Mouse (Mus musculus): Measurements from ENCODE around the gene Kpna6.

Kpna6 gene

DNA sequence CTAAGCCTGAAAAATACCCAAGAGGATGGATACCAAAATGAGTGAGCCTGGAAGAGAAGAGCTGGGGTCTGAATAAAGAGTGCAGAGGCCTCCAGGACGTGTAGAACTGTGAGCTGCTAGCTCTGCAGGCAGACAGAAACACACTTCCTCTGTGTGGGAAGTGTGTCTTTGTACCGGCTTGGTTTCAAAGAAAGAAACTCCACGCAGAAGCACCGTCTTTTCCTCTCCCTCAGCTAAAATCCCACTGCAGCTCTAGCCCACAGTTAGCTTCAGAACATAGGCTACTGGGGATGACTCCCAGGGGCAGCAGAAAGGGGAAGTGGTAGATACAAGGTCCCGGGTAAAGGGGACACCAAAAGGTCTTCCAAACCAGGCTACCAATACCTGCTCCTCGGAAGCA, 27.4 kb downstream of the Kpna6 start:
- DNase-seq: no peak

DNA sequence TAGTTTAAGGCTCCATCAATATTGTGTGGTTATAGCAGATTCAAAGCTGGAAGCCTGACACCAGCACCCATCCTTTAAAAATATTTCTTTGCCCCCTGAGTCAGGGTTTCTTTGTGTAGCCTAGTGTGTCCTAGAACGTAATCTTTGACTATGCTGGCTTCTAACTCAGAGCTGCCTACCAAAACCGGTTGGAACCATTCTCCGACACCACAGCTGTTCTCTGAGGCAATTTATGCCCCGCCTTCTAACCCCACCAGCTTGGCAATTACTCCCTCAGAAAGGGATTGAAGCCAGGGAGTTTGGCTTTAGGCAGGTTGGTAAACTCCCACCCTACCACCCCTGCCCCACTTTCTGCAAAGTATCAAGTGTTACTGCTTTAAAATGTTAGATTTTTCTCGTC, 30.8 kb downstream of the Kpna6 start:
- DNase-seq: no peak

DNA sequence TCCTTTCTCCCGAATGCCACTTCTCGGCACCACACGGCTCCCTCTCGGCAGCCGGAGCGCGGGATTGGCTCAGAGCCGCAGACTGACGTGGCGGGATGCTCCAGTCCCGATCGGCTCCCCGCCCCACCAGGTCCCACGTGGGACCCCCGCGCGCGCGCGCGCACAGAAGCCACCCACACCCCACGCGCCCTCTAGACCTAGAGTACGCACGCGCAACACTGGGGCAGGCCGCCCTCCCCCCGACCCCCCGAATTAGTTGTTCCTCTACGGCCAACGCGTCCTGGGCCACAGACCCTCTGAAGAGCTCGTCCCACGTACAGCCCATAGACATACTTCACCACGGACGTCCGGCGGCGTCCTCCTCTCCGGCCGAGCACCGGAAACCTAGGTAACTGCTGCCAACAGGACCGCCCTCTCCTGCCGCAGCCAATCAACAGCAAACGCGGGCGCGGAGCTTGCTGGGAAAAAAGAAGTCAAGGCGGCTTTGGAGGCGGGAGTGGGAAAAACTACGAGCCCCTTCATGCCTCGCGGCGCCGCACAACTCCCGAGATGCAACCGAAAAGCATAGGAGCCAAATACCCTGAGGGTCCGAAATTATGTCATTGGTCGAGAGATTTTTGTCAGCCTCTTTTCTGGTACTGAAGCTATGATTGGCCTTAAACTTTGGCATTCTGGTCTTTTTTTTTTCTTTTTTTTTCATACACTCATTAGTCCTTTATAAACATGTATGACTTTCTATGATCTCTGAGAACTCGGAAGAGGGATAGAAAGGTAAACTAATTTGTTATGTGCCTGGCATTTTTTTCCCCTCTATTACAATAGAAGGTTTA, 31.7 kb downstream of the Kpna6 start, which contains the start of gene Txlna:
TSS of gene Txlna (minus strand) at position 428 of the 830 bp plus-strand sequence.
- peak; percentile 97 to 99 for DNase-seq

DNA sequence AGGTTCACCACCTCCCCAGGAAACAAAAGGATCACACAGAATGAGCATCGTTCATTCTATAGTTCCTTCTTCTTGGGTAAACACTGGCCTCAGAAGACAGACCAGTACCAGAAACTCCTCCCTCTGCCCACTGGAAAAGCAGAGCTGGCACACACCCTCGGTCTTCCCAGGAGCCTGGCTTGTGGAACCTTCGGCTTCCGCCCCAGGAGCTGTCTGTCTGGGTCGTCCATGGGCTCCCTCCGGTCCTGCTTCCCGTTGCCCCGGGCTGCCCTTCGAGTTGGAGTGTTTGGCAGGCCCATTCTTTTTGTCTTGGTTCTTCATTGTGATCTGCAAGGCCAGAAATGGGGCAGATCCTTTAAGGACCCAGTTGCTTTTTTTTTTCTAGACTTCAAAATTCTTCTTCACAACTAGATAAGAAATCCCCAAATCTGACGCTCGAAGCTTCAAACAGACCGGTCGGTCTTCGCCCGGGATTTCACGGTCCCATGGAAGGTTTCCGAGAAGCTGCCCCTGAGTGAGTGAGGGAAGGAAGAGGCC, 32.4 kb downstream of the Kpna6 start:
- DNase-seq: peak; percentile 63

DNA sequence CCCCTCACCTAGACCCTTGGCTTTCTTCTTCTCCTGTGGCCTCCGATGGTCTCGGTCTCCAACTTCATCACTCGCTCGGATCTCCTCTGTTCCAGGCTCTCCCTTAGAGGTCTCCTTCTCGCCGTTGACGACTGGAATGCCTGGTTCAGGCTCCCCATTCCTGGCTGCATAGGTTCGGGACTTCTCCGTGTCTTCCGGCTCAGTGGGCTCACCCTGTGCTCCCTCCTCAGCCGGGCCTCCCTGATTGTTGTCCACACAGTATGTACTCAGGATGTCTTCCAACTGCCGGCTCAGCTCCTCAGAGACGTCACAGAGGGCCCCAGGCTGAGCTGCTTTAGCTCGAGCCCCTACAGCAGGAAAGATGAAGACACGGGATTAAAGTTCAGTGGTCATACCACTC, 33.3 kb downstream of the Kpna6 start:
- DNase-seq: no peak

DNA sequence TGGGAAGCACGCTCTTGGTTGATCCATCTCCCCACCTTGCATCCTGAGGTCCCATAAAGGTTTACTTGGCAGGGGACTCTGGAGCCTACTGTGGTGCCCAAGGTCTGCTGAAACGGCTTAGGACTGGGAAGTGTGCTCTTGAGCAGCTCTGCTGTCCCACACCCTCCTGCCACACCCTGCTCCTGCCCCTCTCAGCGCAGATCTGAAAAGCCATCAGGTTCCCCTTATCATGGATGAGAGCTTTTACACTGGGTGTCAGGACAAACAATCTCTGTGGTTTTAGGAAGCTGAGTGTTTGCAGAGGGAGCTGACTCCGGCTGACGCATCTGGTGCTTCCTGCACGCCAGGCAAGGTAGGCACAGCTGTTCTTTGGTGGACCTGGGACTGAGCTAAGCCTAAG, 38.7 kb downstream of the Kpna6 start:
- DNase-seq: no peak

DNA sequence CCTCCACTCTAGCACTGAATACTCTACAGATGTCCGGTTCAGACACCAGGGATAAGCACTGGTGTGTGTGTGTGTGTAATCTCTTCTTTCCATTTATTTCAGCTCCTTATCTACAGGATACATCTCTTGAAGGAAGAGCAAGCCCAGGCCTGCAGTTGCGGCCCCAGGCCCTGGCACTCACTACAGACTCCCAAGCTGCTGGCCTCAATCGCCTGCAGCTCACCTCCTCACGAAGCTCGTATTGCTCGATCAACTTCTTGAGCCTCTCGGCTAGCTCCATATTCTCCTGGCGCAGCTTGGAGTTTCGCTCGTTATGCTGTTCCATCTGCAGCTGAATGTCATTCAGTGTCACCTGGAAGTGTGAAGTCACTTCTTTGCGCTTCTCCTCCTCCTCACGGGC, 40.7 kb downstream of the Kpna6 start:
- DNase-seq: no peak

DNA sequence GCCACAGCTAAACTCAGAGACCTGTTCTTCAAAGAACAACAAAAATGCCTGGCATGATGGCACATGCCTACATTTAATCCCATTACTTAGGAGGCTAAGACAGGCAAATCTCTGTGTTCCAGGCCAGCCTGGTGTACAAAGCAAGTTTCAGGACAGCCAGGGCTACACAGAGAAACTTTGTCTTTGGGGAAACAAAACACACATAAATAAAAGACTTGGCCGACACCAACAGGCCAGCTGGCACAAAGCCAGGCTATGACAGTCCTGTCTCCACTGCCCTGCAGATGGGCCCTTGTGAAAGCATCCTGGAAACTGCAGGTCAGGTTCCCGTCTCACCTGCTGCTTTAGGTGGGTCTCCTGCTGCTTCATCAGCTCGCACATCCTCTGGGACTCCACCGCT, 41.6 kb downstream of the Kpna6 start:
- peak; percentile 50 to 62 for DNase-seq

DNA sequence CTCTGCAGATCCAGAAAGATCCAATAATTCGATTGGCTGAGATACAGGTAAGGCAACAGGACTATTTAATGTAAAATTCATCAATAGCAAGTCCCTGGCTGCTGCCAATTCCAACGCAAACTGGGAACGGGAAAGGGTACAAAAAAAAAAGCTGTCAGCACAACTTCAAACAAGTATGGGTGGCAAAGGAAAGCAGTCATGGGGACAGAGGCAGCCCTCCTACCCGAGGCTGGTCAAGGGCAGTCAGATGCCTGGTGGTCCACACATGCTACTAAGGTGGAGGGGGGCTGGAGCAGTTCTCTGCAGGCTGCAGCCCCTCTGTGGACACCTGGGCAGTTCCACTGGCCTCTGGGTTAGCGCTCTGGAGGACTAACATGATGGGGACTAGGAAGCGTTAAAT, 46.5 kb downstream of the Kpna6 start:
- no peak for DNase-seq

DNA sequence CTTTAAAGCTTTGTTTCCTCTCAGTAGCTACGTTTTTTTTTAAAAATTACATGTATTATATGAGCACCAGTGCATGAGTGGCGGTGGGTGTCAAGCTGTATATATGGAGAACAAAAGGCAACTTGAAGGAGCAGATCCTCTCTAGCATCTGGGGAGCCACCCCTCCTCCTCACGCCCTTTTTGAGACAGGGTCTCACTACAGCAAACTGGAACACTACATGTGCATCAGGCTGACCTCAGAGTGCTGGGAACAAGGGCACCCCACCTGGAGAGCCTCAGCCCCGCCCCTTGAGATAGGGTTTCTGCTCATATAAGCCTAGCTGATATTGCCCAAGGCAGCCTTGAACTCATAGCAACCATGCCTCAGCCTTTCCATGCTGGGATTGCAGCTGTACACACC, 47.1 kb downstream of the Kpna6 start:
- no peak for DNase-seq

DNA sequence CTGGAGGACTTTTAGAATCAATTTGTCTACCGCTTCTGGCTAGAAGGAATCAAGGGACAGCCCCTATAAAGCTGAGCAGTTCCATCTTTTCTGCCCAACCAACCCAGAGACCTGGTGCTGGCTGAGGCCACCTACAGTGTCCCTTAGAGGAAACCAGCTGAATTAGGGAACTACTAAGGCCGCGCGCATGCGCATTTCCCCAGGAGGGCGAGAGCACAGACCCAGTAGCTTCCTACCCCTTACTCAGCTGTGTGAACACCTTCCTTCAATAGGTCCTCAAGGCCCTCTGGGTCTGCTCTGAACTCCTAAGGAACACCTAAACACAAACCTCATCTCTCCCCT, 47.6 kb downstream of the Kpna6 start:
- DNase-seq: peak; percentile 66 to 71

DNA sequence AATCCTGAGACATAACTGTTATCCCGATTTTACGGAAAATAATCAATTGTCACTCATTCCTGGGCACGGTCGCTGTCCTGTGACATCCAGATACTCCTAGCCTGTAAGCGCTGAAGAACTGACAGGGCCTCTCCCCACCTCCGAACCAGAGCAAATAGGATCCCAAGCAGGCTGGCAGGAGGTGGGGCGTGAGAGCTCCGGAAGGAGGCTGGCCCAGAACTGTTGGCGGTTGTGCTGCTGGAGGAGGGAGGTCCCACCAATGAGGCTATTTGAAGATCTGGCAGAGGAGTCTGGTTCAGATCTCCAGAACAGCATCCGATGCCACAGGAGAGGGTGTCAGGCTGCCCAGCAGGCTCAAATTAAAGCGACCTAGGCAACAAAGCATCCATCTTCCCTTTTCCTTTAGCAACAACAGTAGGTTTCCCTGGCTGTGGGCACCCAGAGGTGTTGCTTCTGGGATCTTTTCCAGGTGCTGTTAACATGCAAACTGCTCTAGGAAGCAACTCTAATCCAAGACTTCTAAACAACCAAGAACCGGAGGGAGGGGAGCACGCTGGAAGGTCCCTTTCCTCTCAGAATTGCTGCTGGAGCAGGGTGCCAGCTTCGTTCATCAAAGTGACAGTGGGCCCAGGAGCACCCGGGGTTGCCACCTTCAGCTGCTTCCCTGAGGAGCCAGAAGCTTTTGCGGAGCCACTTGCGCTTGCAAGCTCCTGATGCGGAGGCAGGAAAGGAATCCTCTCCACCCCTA, 48.1 kb downstream of the Kpna6 start:
- DNase-seq: peak; percentile 87 to 94

DNA sequence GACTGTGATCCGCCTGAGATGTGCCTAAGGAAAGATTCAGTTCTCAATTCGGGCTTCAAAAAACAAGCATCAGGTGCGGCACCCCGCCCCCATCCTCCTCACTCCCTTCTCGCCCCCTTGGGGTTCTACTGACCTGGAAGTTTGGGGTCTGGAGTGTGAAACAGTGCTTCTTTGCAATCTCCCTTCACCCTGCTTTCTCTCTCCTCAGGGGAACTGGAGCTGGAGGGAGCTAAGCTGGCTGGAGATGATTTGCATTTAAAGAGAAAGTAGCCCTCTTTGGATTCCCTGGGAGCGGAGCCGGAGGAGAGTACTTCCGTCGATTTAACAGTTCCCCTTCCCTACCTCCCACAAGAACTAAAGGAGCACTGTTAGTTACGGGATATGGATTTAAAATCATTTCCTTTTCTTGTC, 48.9 kb downstream of the Kpna6 start, which contains the start of gene Ccdc28b:
TSS of gene Ccdc28b (minus strand) at position 267 of the 411 bp plus-strand sequence.
- DNase-seq: peak; percentile 62 to 69

DNA sequence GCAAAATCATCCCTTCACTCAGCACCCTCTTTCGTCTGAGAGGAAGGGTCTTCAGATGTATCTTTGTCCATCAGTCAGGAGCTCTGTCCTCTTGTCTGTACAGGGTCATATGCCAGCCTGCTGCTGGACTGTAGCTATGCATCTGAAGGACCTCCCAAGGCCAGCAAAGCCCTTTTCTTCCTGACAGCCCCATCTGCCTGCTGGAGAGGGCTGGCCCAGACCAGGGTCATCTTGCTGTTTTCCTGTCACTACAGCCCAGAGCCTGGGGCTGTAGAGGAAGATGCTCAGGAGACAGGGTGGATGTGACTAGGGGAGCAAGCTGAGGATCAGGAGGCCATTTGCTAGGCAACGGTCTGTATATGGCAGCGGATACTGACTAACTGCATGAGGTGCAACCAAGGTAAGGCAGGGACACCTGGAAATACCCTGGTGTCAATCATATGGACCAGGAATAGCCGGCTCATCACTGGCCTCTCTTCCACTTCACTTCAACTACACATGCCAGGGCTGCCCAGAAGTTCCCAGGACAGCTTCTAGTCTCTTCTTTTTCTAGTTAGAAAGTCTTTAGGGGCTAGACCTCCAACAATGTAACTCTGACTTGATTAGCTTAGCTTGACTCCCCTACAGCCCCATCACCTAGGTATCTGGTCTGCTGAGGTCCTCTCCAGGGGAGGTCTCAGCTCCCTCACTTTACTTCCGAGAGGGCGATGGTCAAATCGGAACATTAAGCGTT, 49.6 kb downstream of the Kpna6 start:
- DNase-seq: peak; percentile 40 to 60

DNA sequence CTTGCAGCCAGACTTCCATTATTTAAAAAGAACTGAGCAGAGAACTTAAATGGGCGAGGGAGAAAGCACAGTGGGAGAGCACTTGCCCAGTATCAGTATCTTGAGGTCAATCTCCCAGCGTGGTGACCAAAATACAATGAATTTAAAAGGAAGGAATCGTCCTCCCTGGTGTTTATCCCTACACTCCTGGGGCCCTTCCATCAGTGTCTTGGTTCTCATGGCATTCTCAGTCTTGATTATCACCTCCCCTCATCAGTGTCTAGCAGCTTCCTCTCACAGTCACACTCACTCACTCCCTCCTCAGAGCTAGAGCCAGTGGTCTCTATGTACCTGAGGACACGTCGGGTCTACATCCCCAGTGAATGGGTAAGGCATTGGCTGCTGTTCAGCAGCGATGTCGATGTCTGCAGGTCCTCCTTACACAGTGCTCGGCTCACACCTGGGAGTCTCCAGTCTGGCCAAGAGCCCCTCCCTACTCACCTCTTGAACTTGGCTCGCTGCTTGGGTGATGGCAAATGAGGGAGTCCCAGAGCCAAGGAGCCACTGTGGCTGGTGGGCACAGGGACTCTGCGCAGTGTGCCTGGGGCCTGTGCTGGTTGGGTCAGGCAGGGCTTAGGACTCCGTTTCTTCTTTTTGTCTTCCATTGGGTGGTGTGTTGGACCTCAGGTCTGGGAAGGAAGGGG, 50.3 kb downstream of the Kpna6 start:
- DNase-seq: peak; percentile 56 to 59

DNA sequence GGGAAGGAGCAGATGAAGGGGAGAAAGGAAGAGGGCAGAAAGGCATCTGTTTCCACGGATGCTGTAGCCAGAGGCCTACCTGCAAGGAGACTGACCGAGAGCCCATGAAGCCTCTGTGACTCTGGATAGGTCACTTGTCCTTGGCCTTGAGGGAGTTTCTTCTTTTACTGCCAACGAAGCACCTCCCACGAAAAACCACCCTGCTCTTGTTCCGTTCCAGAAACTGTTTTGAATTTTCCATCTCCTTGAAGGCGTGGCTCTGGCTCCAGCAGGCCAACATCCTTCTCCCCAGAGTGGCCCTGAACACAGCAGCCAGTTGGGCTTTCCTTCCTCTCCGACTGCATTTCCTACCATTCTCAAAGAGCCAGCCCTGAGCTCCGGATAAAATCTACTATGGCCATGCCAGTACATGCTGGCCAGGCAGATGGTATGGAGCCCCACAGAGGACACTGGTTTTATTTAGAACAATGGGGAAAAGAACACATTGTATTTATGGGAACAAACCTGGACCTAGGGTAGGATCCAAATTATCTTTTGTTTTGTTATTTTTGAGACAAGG, 51.2 kb downstream of the Kpna6 start:
- DNase-seq: peak; percentile 79 to 87

DNA sequence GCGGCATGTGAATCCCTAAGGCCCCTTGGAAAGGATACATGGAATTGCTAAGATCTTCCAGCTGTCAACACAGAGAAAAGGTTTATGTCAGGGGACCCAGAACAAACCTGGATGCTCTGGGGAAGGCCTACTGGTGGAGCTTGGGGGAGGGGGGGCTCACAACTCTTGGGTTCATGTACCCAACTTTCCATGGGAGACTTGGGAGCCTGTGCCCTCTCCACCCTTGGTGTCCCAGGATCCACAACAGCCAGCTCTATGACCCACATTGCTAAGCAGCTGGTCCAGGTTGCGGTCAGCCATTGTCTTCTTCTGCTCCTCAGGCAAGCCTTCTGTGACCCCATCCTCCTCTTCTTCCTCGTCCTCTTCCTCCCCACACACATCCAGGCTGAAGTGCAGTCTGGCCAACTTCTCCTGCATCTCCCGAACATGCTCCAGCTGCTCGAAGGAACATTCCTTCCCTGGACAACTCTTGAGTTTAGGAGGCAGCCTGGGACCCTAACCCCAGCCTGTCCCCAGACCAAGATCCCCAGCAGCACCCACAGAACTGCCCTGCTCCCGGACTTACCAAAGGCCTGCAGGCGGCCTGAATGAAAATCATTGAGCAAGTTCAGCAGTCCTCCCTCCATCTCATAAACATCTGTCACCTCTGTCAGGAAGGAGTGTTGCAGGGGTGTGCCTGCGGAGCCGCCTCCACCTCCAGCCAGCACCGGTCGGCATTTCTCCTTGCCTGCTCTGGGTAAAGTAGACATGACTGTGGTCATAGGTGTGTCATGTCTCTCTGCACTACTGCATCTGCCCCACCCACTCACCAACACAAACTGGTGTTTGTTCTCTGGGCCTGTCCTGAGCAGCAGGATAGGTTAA, 51.9 kb downstream of the Kpna6 start:
- no peak for DNase-seq

DNA sequence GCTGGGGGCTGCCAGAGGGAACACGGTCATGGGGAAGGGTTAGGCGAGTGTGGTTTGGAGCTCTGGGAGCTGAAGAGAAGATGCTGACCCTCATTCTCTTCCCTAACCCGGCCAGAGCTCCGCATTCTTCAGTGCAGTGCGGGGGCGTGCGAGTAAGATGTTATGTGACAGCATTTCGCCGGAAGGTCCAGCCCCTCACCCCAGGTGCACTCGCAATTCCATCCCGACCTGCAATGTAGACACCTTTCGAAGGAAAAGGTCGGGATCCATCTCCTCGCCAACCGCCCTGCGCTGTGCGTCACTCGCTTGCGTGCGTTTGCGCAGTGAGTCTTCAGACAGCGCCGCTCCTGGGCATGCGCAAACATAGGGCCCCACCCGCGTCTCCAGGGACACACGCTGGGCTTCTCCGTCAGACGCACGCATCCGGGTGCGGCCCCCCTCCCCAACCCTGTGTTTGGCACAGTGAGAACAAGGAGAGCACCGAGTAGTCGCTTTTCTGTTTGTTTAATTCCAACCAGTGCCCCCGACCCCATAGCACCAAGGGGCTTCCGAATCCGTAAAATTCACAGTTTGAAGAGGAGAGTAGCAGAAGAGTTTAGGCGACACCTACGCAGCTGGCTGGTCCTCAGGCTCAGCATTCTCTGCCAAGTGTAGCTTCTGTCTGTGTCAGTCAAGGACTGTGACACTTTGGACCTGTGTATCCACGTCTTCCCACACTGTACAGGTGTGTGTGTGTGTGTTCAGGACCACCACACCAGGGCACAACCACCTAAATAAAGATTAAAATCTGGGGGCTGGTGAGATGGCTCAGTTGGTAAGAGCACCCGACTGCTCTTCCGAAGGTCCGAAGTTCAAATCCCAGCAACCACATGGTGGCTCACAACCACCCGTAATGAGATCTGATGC, 53.5 kb downstream of the Kpna6 start, which contains the start of gene Iqcc:
TSS of gene Iqcc (minus strand) at position 314 of the 906 bp plus-strand sequence.
- peak; percentile 95 to 96 for DNase-seq

DNA sequence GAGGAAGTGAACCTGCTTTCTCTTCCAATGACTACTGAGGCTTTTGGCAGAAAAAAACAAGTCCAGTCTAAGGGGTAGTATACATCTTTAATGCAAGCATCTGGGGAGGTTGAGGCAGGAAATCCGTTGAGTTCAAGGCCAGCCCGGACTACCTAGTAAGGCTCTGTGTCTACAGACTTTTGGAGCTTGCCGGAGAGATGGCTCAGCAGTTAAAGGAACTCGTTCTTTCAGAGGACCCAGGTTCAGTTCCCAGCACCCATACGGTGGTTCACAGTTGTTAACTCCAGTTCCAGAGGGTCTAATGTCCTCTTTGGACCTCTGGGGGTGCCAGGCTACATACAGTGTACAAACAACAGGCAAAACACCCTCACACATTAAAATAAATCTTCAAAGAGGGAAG, 54.5 kb downstream of the Kpna6 start:
- DNase-seq: no peak

DNA sequence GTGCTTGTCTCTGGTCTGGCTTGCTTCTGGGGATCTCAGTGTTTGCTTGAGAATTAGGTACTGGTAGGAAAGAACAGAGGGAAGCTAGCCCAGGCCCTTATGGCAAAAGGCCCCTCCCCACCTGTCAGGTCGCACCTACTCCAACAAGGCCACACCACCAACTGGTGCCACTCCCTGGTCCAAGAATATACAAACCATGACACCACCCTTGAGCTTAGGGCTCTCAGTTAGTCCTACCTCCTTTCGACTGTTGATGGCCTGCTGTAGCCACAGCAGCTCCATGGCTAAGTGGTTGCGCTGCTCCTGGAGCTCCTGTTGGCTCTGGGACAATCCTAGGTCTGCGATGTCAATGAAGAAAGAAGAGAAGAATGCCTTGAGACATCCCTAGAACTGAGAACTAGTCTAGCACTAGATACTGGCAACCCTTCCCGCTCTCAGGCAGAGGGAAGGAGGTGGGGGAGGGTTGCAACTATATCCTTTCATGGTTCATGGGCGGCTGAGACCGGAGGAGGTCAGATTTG, 55.4 kb downstream of the Kpna6 start:
- no peak for DNase-seq
